Mouse (Mus musculus): ENCODE results near the gene Fcrla. TPM values are rescaled to one million over a fixed set of nuclear protein-coding genes. Genes with fewer than 3 reads are reported as not detected.
A peak's percentile ranks its signal among the peaks of the same experiment; 100 is the strongest.
"Not testable (repeated sequence)": the region's sequence is repeated elsewhere in the genome, so short reads cannot be mapped to it uniquely, and the experiment has no call there.

Gene Fcrla
- total RNA-seq (2021), result not detected
- long read RNA-seq, experiment 1, result 0 reads
- long read RNA-seq, experiment 2, result 0 reads

DNA sequence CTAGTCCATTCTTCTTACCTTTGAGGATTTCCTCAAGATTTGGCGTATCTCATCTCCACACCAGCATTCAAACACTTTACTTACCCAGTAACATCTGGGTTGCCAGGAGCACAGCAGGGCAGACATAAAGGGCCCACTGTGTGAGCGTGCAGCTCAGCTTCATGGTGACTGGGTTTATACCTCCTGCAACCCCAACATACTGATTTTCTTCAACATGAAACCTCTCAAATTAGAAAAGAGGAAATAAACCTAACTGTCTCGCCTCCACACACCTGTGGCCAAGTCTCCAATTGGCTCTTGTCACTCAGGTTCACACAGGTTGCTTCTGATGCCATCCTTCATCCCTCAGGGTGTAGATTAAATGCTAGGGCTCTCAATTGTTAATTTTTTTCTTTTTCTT is at the start of gene Fcrla:
Gene Fcrla, minus strand, starts transcription at position 206 of the 400 bp plus-strand sequence.
- Histone ChIP-seq H3K4me3 (no peak within 1 kb of the TSS), H3K27ac (no peak within 1 kb of the TSS)
- DNase-seq (ENCODE audit: low spot score in 2 of 2), result no peak
- no peak for TF ChIP-seq CTCF (conservative IDR thresholded peaks at IDR 0.05)

DNA sequence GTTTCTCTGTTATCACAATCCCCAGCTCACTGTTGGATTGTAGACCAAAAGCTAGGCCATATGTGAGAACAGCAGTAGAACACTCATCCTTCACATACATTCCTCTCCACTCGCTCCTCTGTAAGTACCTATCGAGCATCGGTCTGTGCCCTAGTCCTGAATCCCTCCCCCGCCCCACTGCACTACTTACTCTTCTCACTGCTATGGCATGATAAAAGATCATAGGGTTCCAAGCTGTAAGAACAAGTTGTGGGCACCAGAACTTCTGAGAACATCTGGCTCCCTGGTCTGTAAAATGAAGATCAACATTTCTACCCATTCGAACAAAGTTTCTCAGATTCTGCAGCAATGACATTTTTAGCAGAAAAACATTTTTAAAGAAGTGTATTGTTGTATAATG is 49.1 kb upstream of the Fcrla start, which contains the start of gene Fcgr2b:
Gene Fcgr2b, minus strand, starts transcription at position 101 of the 400 bp plus-strand sequence.
- Histone ChIP-seq H3K4me3 (peak within 1 kb of the TSS; percentile 18; the same call in 1 of the 2 replicates), H3K27ac (0 out of 2 replicates have a peak within 1 kb of the TSS, but pooled peaks have one; percentile 7)
- no peak for TF ChIP-seq CTCF (conservative IDR thresholded peaks at IDR 0.05)
- no peak for DNase-seq (ENCODE audit: low spot score in 2 of 2)

DNA sequence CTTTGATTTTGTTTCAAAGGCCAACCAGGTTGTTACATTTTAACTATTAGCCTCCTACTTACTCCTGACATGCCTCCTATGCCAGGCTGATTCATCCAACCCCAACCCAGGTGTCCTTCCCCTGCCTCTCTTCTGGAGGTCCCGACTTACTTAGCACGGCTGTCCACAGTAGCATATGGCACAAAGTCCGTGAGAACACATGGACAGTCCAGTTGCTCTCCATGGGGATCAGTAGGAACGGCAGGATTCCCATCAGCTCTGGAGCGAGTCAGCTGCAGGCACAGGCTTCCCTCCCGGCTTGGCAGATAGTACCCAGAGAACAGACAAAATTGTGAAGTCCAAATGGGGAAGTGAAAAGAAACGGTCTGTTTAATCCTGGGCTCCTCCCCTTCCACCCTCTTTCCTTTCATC is 48.4 kb upstream of the Fcrla start:
- no peak for DNase-seq (ENCODE audit: low spot score in 2 of 2)
- H3K27ac ChIP-seq, result 0 out of 2 replicates have a peak overlapping the region, but pooled peaks have one; percentile 7
- peak overlapping the region; percentile 18; the same call in 1 of the 2 replicates for H3K4me3 ChIP-seq
- TF ChIP-seq CTCF (conservative IDR thresholded peaks at IDR 0.05), result no peak

GRCm38 (mm10) chr1:170975350-170975749 is 48.0 kb upstream of the Fcrla start:
- peak overlapping the region; percentile 18; the same call in 1 of the 2 replicates for H3K4me3 ChIP-seq
- H3K27ac ChIP-seq; DNase-seq (ENCODE audit: low spot score in 2 of 2): not testable (repeated sequence)

DNA sequence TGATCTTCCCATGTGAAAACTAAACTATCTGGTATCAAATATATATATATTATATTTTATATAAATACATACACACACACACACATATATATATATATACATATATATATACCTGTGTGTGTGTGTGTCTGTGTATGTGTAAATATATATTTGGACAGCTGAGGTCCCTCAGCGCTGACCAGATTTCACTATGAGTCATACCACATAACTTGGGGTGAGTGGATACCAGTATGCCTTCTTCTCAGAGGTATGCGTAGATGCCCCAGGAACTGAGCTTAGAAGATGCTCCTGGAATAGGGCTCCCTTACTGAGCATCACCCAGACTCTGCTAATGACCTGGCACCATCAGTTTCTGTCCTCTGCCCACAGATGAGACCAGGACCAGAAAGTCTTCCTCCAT is 47.4 kb upstream of the Fcrla start:
- no peak for TF ChIP-seq CTCF (conservative IDR thresholded peaks at IDR 0.05)
- no peak overlapping the region for H3K27ac ChIP-seq
- DNase-seq (ENCODE audit: low spot score in 2 of 2), result no peak
- no peak overlapping the region for H3K4me3 ChIP-seq

DNA sequence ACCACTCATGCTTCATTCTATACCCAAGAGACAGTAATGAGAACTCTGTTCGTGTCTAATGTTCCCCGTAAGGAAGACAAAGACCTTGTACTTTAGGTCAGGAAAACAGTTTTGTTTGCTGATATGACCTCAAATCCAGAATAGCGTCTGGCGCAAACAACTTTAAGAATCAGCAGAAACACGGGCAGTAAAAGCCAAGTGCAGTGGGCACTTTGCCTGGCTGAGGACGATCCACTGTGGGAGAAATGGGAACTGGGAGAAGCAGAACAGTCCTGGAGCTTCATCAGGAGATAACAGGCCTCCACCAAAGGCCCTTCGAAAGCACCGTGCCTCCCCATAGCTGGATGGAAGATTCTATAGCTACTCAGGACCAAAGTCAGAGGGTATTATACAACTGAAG is 46.8 kb upstream of the Fcrla start:
- DNase-seq (ENCODE audit: low spot score in 2 of 2), result no peak
- TF ChIP-seq CTCF (conservative IDR thresholded peaks at IDR 0.05), result no peak
- Histone ChIP-seq H3K4me3 (no peak overlapping the region), H3K27ac (no peak overlapping the region)

- no peak for DNase-seq (ENCODE audit: low spot score in 2 of 2)
- Histone ChIP-seq H3K27ac (no peak overlapping the region), H3K4me3 (no peak overlapping the region)
- no peak for TF ChIP-seq CTCF (conservative IDR thresholded peaks at IDR 0.05)
These were observed 45.6 kb upstream of the Fcrla start for GRCm38 (mm10) chr1:170972936-170973335.

- TF ChIP-seq CTCF (conservative IDR thresholded peaks at IDR 0.05), result no peak
- DNase-seq (ENCODE audit: low spot score in 2 of 2), result no peak
- Histone ChIP-seq H3K27ac (no peak overlapping the region), H3K4me3 (no peak overlapping the region)
These were observed 45.1 kb upstream of the Fcrla start for GRCm38 (mm10) chr1:170972494-170972893.

GRCm38 (mm10) chr1:170968576-170968975 is 41.2 kb upstream of the Fcrla start:
- no peak for DNase-seq (ENCODE audit: low spot score in 2 of 2)
- Histone ChIP-seq H3K4me3 (no peak overlapping the region), H3K27ac (no peak overlapping the region)
- TF ChIP-seq CTCF (conservative IDR thresholded peaks at IDR 0.05), result no peak

GRCm38 (mm10) chr1:170967581-170967980 is 40.2 kb upstream of the Fcrla start:
- no peak for DNase-seq (ENCODE audit: low spot score in 2 of 2)
- H3K4me3 ChIP-seq, result no peak overlapping the region
- H3K27ac ChIP-seq, result no peak overlapping the region
- TF ChIP-seq CTCF (conservative IDR thresholded peaks at IDR 0.05), result no peak

GRCm38 (mm10) chr1:170963087-170963486 is 35.7 kb upstream of the Fcrla start:
- TF ChIP-seq CTCF (conservative IDR thresholded peaks at IDR 0.05), result no peak
- Histone ChIP-seq H3K4me3 (no peak overlapping the region), H3K27ac (no peak overlapping the region)
- DNase-seq (ENCODE audit: low spot score in 2 of 2), result no peak

- no peak overlapping the region for H3K4me3 ChIP-seq
- no peak overlapping the region for H3K27ac ChIP-seq
- no peak for TF ChIP-seq CTCF (conservative IDR thresholded peaks at IDR 0.05)
- DNase-seq (ENCODE audit: low spot score in 2 of 2), result no peak
These were observed 34.9 kb upstream of the Fcrla start for GRCm38 (mm10) chr1:170962301-170962700.

GRCm38 (mm10) chr1:170961101-170961500 is 33.7 kb upstream of the Fcrla start:
- Histone ChIP-seq H3K27ac (no peak overlapping the region), H3K4me3 (no peak overlapping the region)
- no peak for TF ChIP-seq CTCF (conservative IDR thresholded peaks at IDR 0.05)
- DNase-seq (ENCODE audit: low spot score in 2 of 2), result no peak

- no peak for DNase-seq (ENCODE audit: low spot score in 2 of 2)
- no peak for TF ChIP-seq CTCF (conservative IDR thresholded peaks at IDR 0.05)
- H3K27ac ChIP-seq, result no peak overlapping the region
- H3K4me3 ChIP-seq, result no peak overlapping the region
These were observed 32.4 kb upstream of the Fcrla start for GRCm38 (mm10) chr1:170959791-170960190.

DNA sequence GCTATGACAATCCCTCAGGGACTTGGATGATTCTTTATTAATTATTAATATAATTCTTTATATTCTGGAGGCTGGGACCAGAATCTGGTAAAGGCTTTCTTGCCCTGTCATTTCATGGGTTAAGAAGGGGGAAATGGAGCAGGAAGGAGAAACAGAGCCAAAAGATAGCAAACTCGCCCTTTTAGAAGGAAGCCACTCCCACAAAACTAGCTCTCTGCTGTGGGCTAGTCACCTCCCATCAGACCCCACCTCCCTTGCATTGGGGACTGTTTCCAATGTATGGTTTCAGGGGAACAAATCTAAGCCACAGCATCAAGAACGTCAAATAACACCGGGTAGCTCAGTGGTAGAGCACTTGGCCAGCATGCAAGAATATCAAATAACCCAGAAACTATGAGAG is 30.8 kb upstream of the Fcrla start:
- TF ChIP-seq CTCF (conservative IDR thresholded peaks at IDR 0.05), result no peak
- no peak overlapping the region for H3K27ac ChIP-seq
- no peak overlapping the region for H3K4me3 ChIP-seq
- no peak for DNase-seq (ENCODE audit: low spot score in 2 of 2)
